Mouse (Mus musculus) lung, adult 2 months (tissue): ENCODE measurements around the gene Coq5.

Source experiments
- CTCF ChIP-seq: fragments of 200-500 bp; IDR thresholded peaks from 2 replicates; pipeline ENCODE4 v1.5.1; 2011; ENCODE audit warnings: mild to moderate bottlenecking, low read length, control low read depth; ENCODE audit not compliant: insufficient read depth
- POLR2A ChIP-seq: fragments of 200-500 bp; IDR thresholded peaks from 2 replicates; pipeline ENCODE4 v1.6.1; 2011; ENCODE audit warnings: low read depth, mild to moderate bottlenecking, control low read depth, low read length, borderline replicate concordance; ENCODE audit errors: extremely low read depth

- TF ChIP-seq POLR2A = no peak
- no peak for TF ChIP-seq CTCF
Observed at GRCm38 (mm10) chr5:115262502-115263291, 16.8 kb upstream of the Coq5 start.
